Mouse (Mus musculus) midbrain, embryonic 12.5 days (tissue): ENCODE results near the gene Dnm1. TPM values are rescaled to one million over a fixed set of nuclear protein-coding genes. Genes with fewer than 3 reads are reported as not detected.
"Not testable (repeated sequence)": the region's sequence is repeated elsewhere in the genome, so short reads cannot be mapped to it uniquely, and the experiment has no call there.

Experiments
- ATAC-seq: fragments of 200-750 bp; cut with Nextera tagmentation; 2 replicates; pipeline ENCODE4 v1.8.0; 2017; ENCODE audit warnings: low read depth, moderate TSS enrichment, moderate library complexity; ENCODE audit not compliant: low FRiP score
- H3K27ac ChIP-seq: fragments of 300-500 bp; sonication (generic); replicated peaks from 2 replicates; pipeline ENCODE4 v1.5.1; 2016; ENCODE audit warnings: mild to moderate bottlenecking
- H3K27me3 ChIP-seq: fragments of 300-500 bp; sonication (generic); 2 replicates; pipeline ENCODE4 v1.6.1; 2016; ENCODE audit warnings: mild to moderate bottlenecking
- H3K36me3 ChIP-seq: fragments of 300-500 bp; sonication (generic); 2 replicates; pipeline ENCODE4 v1.6.1; 2016
- H3K4me1 ChIP-seq: fragments of 300-500 bp; sonication (generic); 2 replicates; pipeline ENCODE4 v1.6.1; 2016
- H3K4me2 ChIP-seq: fragments of 300-500 bp; sonication (generic); replicated peaks from 2 replicates; pipeline ENCODE4 v1.6.1; 2016; ENCODE audit warnings: mild to moderate bottlenecking, moderate library complexity
- H3K4me3 ChIP-seq: fragments of 300-500 bp; sonication (generic); 2 replicates; pipeline ENCODE4 v1.5.1; 2016; ENCODE audit warnings: mild to moderate bottlenecking
- H3K9ac ChIP-seq: fragments of 300-500 bp; sonication (generic); replicated peaks from 2 replicates; pipeline ENCODE4 v1.6.1; 2016; ENCODE audit warnings: mild to moderate bottlenecking, moderate library complexity
- H3K9me3 ChIP-seq: fragments of 300-500 bp; sonication (generic); 2 replicates; pipeline ENCODE4 v1.6.1; 2016; ENCODE audit warnings: mild to moderate bottlenecking
- WGBS: fragments of 180-500 bp; shearing (Covaris S2); methylation state at CpG from one replicate; pipeline ENCODE4 v1.1.7; 2016; 5-methylcytosine and 5-hydroxymethylcytosine counted together
- polyA plus RNA-seq: library from polyadenylated mRNA; unstranded; fragments of >200 nt; fragmentation: Nextera tagmentation; extraction: Ambion mirVana; gene quantifications from 2 replicates; pipeline ENCODE4 v1.2.1, GENCODE M21; 2016

The Dnm1 gene
- polyA plus RNA-seq, 1 experiment from 2014 or later: 30.5 TPM

DNA sequence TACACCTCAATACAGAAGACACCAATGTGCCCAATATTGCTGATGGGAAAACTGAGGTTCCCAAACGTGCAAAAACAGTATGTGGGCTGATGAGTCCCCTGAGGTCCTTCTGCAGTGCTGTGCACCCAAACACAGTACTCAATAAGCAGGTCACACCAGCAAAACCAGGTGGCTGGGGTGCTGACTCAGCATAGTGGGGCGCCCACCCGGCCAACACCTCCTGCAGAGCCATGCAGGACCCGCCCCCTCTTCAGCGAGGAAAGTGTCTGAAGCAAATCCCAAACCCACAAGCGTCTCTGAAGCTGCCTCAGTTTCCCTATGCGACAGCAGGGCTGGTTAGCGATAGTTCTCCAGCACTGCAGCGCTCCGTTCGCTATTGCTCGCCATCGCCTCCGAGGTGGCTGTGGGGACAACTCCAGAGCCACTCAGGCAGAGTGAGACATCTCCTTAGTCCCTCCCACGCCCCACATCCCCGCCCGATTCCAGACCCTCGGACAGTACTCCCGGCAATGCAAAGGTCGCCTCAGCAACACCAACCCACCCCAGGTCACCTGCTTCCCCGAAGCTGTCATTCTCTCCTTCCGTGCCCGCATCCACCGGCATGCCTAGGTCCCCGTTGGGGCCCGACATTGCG is 28.1 kb upstream of the Dnm1 start:
- H3K36me3 ChIP-seq: peaks cover 36% of the 10 kb centered on the region
- peaks cover 8% of the 10 kb centered on the region for H3K4me1 ChIP-seq
- no peak overlapping the region for H3K27ac ChIP-seq
- H3K9me3 ChIP-seq: no peaks in the 10 kb centered on the region
- ATAC-seq: peak; percentile 70
- H3K27me3 ChIP-seq: peaks cover 48% of the 10 kb centered on the region
- WGBS: 2% methylated on average over 27 of the region's 27 CpGs
- peak overlapping the region; percentile 66 for H3K4me3 ChIP-seq
- peak overlapping the region; percentile 66 for H3K9ac ChIP-seq
- peak overlapping the region; percentile 80 for H3K4me2 ChIP-seq

DNA sequence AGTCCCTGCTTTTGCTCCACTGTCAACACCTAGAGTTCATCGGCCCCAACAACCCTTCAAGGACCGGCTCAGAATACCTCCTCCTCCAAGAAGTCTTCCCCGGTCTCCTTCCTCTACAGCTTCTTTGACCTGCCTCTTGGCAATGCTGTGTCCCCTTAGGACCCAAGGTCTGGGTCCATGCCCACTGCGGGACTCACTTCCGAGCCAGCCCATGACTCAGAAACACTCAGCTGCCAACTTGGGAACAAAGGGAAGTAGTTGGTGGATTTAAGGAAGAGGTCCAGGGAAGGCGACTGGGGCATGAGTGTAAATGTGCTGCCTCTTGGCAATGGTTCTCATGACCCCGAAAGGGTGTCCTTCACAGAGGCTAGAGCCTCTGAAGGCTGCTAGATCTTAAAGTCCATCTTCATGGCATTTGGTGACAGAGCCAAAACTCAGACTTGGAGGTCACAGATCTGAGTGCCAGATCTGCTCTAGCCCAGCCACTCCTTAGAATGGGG is 26.9 kb upstream of the Dnm1 start:
- Histone ChIP-seq H3K4me1 (peaks cover 8% of the 10 kb centered on the region), H3K36me3 (peaks cover 48% of the 10 kb centered on the region), H3K4me2 (no peak overlapping the region), H3K9ac (no peak overlapping the region), H3K27ac (no peak overlapping the region), H3K9me3 (no peaks in the 10 kb centered on the region), H3K4me3 (no peak overlapping the region), H3K27me3 (peaks cover 39% of the 10 kb centered on the region)
- no peak for ATAC-seq
- 96% methylated on average over 7 of the region's 7 CpGs for WGBS

DNA sequence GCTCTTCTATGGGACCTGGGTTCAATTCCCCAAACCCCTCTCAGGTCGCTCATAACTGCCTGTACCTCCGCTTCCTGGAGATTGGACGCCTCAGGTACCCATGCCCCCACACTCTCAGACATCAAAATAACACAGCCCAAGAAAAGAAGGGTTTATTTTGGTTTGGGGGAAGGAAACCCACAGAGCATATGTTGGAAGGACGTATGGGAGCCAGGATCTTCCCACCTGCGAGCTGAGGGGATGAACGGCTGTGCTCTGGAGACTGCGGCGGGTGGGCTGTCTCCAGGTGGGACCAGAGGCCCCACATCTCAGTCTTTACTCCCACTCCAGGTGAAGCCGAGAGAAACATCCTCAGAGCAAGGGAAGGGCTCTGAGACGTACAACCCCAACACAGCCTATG is 23.8 kb upstream of the Dnm1 start:
- Histone ChIP-seq H3K36me3 (peaks cover 74% of the 10 kb centered on the region), H3K4me1 (peaks cover 5% of the 10 kb centered on the region), H3K27ac (no peak overlapping the region), H3K4me3 (no peak overlapping the region), H3K27me3 (peaks cover 12% of the 10 kb centered on the region; the same call in 1 of the 2 replicates), H3K9me3 (no peaks in the 10 kb centered on the region), H3K4me2 (no peak overlapping the region), H3K9ac (no peak overlapping the region)
- ATAC-seq: no peak
- WGBS: 94% methylated on average over 10 of the region's 10 CpGs

DNA sequence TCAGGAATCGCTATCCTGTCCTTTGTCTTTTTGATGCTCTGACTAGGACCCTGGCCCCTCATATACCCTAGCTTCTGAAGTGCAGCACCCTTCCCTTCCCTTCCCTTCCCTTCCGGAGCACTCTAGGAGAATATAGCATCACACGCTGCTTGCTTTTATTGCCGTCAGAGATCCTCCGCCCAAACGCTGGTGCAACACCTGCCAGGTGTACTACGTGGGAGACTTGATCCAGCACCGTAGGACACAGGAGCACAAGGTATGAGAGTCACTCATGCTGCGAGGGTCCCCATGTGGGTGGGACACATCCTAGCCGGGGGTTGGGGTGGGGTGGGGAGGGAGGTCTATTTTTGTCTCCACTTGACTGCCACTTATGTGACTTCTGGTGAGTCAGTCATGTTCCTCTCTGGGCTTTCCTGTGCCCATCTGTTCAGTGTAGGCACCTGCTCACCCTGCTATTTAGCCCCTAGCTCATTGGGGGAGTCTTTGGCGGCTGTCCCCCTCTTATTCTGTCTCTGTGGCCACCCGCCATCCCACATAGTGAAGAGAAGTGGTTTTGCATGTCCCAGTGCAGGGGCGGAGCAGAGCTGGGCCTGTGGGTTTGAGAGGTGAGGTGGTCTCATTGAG is 22.3 kb upstream of the Dnm1 start:
- WGBS: 95% methylated on average over 13 of the region's 13 CpGs
- no peak overlapping the region for H3K27ac ChIP-seq
- ATAC-seq: no peak
- no peak overlapping the region for H3K4me3 ChIP-seq
- H3K27me3 ChIP-seq: peaks cover 9% of the 10 kb centered on the region; the same call in 1 of the 2 replicates
- peaks cover 89% of the 10 kb centered on the region for H3K36me3 ChIP-seq
- H3K9ac ChIP-seq: no peak overlapping the region
- no peaks in the 10 kb centered on the region for H3K9me3 ChIP-seq
- no peaks in the 10 kb centered on the region for H3K4me1 ChIP-seq
- H3K4me2 ChIP-seq: no peak overlapping the region

DNA sequence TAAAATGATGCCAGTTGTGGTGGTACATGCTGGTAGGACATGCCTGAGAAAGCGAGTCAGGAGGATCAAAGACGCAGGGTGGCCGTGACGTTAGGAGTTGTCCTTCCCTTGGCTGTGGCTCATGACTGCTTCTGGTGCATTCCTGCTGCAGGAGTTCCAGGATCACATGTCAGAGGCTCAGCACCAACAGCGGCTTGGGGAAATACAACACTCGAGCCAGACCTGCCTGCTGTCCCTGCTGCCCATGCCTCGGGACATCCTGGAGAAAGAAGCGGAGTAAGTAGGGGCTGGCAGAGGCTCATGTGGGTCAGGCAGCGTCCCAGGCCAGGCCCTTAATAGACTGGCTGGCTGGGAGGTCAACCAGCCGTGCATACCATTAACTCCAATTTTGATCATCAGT is 21.1 kb upstream of the Dnm1 start:
- Histone ChIP-seq H3K36me3 (peaks cover 93% of the 10 kb centered on the region), H3K27ac (no peak overlapping the region), H3K9me3 (no peaks in the 10 kb centered on the region), H3K4me2 (no peak overlapping the region), H3K27me3 (0 out of 2 replicates have a peak, but pooled peaks cover 3% of the 10 kb centered on the region), H3K4me3 (no peak overlapping the region), H3K9ac (no peak overlapping the region), H3K4me1 (no peaks in the 10 kb centered on the region)
- 89% methylated on average over 10 of the region's 10 CpGs for WGBS
- ATAC-seq: no peak

DNA sequence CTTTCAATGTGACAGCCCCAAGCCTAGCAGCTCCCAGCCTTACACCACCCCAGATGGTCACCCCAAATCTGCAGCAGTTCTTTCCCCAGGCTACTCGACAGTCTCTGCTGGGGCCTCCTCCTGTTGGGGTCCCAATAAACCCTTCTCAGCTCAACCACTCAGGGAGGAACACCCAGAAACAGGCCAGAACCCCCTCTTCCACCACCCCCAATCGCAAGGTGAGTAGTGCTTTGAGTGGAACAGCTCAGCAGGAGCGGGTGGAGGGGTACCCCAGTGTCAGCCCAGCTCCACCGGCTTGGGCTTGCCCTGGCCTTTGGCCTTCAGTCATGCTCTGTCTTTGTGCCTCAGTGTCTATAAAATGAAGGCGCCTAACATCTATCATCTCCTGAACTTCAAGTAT is 14.2 kb upstream of the Dnm1 start:
- H3K36me3 ChIP-seq: peaks cover 63% of the 10 kb centered on the region
- H3K4me3 ChIP-seq: no peak overlapping the region
- peaks cover 11% of the 10 kb centered on the region for H3K4me1 ChIP-seq
- H3K9ac ChIP-seq: no peak overlapping the region
- 95% methylated on average over 5 of the region's 5 CpGs for WGBS
- H3K9me3 ChIP-seq: no peaks in the 10 kb centered on the region
- H3K27me3 ChIP-seq: no peaks in the 10 kb centered on the region
- no peak overlapping the region for H3K4me2 ChIP-seq
- no peak for ATAC-seq
- no peak overlapping the region for H3K27ac ChIP-seq

DNA sequence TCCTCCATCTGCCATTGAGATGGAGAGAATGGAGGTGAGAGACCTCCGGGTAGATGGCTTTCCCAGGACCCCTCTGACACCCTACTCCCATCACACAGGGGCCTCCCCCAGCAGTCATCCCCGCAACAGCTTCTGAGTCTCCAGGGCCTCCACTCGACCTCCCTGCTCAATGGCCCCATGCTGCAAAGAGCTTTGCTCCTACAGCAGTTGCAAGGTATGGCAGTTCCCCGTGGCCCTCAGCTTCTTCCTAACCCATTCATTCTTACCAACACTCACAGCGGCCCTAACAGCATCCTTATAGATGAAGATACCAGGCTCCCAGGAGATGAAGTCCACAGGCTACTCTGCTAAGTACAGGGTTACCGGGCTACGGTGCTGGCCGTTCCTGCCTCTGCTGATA is 11.0 kb upstream of the Dnm1 start:
- ATAC-seq: no peak
- Histone ChIP-seq H3K9ac (peak overlapping the region; percentile 89; the same call in 1 of the 2 replicates), H3K36me3 (peaks cover 34% of the 10 kb centered on the region), H3K4me3 (peak overlapping the region; percentile 86; the same call in 1 of the 2 replicates), H3K27me3 (peaks cover 10% of the 10 kb centered on the region), H3K4me1 (peaks cover 23% of the 10 kb centered on the region), H3K4me2 (peak overlapping the region; percentile 88), H3K9me3 (no peaks in the 10 kb centered on the region), H3K27ac (no peak overlapping the region)
- 87% methylated on average over 8 of the region's 8 CpGs for WGBS

DNA sequence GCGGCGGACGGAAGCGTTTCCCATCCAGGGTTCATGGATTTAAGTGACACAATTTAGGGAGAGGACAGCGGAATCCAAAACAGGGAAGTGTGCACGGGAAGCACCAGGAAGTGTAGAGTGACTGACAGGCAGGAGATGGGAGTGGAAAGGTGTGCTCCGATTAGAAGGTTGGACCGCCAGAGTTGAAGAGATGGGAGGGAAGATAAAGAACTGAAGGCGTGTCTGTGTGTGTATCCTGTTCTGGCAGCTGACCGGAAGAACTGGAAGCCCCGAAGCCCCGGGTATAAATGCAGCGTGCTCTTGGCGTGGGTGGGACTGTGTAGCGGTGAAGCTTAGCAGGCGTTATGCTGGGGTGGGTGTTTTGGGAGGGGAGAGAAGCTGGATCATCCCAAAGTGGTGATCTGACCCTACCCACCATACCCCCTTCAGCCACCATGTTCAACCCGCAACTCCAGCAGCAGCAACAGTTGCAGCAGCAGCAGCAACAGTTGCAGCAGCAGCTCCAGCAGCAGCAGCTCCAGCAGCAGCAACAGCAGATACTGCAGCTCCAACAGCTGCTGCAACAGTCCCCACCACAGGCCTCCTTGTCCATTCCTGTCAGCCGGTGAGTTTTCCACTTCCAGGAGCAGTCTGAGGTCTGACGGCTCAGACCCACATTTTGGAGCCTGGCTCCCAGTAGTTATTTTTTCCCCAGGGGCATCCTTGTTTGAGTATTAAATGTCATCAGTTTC is 10.4 kb upstream of the Dnm1 start:
- Histone ChIP-seq H3K4me2 (peak overlapping the region; percentile 88), H3K36me3 (peaks cover 34% of the 10 kb centered on the region), H3K4me3 (peak overlapping the region; percentile 86), H3K9ac (peak overlapping the region; percentile 89), H3K27ac (peak overlapping the region; percentile 83), H3K4me1 (peaks cover 23% of the 10 kb centered on the region), H3K27me3 (peaks cover 10% of the 10 kb centered on the region), H3K9me3 (no peaks in the 10 kb centered on the region)
- WGBS: 13% methylated on average over 19 of the region's 19 CpGs
- ATAC-seq: no peak

DNA sequence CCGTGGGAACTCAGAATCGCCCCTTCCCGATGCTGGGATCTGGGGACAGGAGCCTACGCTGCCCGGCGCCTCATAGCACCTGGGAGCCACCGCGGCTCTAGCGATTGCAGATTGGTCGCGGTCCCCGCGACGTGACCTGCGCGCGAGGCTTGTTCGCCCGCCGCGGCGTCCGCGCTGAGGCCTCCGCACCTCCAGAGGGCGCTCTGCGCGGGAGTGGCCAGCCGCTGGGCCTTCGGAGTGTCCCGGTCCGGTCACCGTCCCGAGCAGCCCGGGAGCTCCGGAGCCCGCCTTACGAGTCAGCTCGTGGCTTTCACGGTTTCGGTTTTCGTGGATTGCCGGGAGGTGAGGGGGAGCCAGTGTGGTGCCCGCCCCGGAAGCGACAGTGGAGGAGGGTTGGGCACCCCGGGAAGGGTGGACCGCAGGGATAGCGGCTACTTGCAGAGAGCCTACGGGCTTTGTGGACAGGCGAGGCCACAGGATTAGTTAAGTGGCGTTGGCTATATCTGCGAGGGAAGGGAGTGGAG is 9.7 kb upstream of the Dnm1 start:
- peaks cover 29% of the 10 kb centered on the region for H3K36me3 ChIP-seq
- peaks cover 10% of the 10 kb centered on the region for H3K27me3 ChIP-seq
- no peaks in the 10 kb centered on the region for H3K9me3 ChIP-seq
- peaks cover 23% of the 10 kb centered on the region for H3K4me1 ChIP-seq
- H3K9ac ChIP-seq: peak overlapping the region; percentile 89
- peak overlapping the region; percentile 88 for H3K4me2 ChIP-seq
- peak overlapping the region; percentile 83 for H3K27ac ChIP-seq
- H3K4me3 ChIP-seq: peak overlapping the region; percentile 86
- peak; percentile 83 for ATAC-seq
- WGBS: under 1% methylated on average over 53 of the region's 53 CpGs

DNA sequence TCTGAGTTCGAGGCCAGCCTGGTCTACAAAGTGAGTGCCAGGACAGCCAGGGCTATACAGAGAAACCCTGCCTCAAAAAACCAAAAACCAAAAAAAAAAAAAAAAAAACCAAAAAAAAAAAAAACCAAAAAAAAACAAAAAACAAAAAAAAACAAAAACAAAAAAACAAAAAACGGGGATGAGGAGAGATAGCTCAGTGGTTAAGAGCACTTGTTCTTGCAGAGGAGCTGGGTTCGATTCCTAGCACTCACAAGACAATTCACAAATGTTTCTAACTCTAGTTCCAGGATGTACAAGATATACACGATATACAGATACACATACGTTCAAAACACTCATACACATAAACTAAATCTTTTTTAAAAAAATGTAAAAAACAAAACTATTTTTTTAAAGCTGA is 9.1 kb upstream of the Dnm1 start:
- Histone ChIP-seq H3K4me1 (peaks cover 23% of the 10 kb centered on the region), H3K27me3 (peaks cover 15% of the 10 kb centered on the region), H3K36me3 (peaks cover 23% of the 10 kb centered on the region), H3K4me3 (peak overlapping the region; percentile 86), H3K4me2 (peak overlapping the region; percentile 88)
- H3K27ac ChIP-seq, H3K9me3 ChIP-seq, H3K9ac ChIP-seq, ATAC-seq: not testable (repeated sequence)
- 48% methylated on average over 5 of the region's 5 CpGs for WGBS

DNA sequence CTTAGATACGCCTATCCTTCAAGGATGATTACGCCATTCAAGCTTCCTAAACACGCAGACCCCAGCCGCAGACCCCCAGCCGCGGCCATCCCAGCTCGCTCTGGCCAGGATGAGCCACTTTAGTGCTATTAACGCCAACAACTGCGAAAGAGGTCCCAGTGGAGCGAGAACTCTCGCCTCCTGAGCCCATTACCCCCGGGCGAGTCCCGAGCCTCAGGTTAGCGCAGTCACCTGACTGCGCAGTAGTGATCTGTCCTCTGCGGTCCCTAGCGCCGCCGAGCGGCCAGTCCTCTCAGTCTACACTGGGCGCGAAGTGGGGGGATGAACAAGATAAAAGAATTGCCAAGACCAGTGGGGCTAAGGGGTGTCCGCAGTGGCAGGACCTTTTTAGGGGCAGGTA is 8.3 kb upstream of the Dnm1 start:
- Histone ChIP-seq H3K9ac (peak overlapping the region; percentile 34; the same call in 1 of the 2 replicates), H3K4me3 (peak overlapping the region; percentile 30), H3K27ac (no peak overlapping the region), H3K27me3 (peaks cover 18% of the 10 kb centered on the region), H3K4me2 (peak overlapping the region; percentile 61), H3K4me1 (peaks cover 23% of the 10 kb centered on the region), H3K9me3 (no peaks in the 10 kb centered on the region), H3K36me3 (peaks cover 14% of the 10 kb centered on the region)
- 2% methylated on average over 24 of the region's 24 CpGs for WGBS
- no peak for ATAC-seq
